Mouse (Mus musculus): Measurements from ENCODE around the gene Hoxd4. TPM values are rescaled to one million over a fixed set of nuclear protein-coding genes. Genes with fewer than 3 reads are reported as not detected.

The Hoxd4 gene
- polyA plus RNA-seq, 1 experiment from 2014 or later: not detected

DNA sequence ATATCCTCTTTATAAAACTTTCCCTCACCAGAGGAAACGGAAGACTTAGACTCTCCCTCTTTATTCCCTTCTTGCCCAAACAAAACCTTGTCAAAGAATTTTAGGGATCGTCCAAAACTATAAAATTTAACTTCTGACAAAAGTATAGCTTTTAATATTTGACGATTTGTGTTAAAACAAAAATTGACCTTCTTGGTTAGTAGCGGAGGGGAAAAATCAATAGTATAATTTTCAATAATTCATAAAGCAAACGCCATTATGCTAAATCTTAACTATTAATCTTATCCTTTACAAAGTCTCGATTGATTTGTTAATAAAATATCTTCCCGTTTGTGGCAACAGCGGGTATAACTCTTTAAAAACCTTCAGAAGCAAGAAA, 21.4 kb upstream of the Hoxd4 start:
- Histone ChIP-seq H3K4me1 (peaks cover 7% of the 10 kb centered on the region), H3K9me3 (no peaks in the 10 kb centered on the region), H3K36me3 (replicated peaks) (no peaks in the 10 kb centered on the region), H3K4me3 (no peak overlapping the region), H3K27ac (replicated peaks) (no peak overlapping the region), H3K27me3 (replicated peaks; ENCODE audit: low read depth, poor library complexity, severe bottlenecking) (peaks cover 100% of the 10 kb centered on the region)
- DNase-seq (ENCODE audit: low spot score): no peak
- 9% methylated on average over 8 of the region's 8 CpGs for WGBS

GRCm38 (mm10) chr2:74691022-74691951, 20.4 kb upstream of the Hoxd4 start, which contains the start of gene Hoxd10:
Gene Hoxd10 (plus strand): TSS chr2:74691924.
- Histone ChIP-seq H3K4me1 (peaks cover 7% of the 10 kb centered on the region), H3K27ac (replicated peaks) (no peak within 1 kb of the TSS), H3K36me3 (replicated peaks) (no peaks in the 10 kb centered on the region), H3K27me3 (replicated peaks; ENCODE audit: low read depth, poor library complexity, severe bottlenecking) (peaks cover 100% of the 10 kb centered on the region), H3K9me3 (no peaks in the 10 kb centered on the region), H3K4me3 (peak within 1 kb of the TSS; percentile 42)
- peak; percentile 88 for DNase-seq (ENCODE audit: low spot score)
- under 1% methylated on average over 56 of the region's 56 CpGs for WGBS

- Histone ChIP-seq H3K4me3 (0 out of 2 replicates have a peak overlapping the region, but pooled peaks have one; percentile 42), H3K9me3 (no peaks in the 10 kb centered on the region), H3K4me1 (peaks cover 7% of the 10 kb centered on the region), H3K36me3 (replicated peaks) (no peaks in the 10 kb centered on the region), H3K27ac (replicated peaks) (no peak overlapping the region), H3K27me3 (replicated peaks; ENCODE audit: low read depth, poor library complexity, severe bottlenecking) (peaks cover 100% of the 10 kb centered on the region)
- DNase-seq (ENCODE audit: low spot score): peak; percentile 44
- 3% methylated on average over 35 of the region's 35 CpGs for WGBS
Measured at GRCm38 (mm10) chr2:74691995-74692807, 19.5 kb upstream of the Hoxd4 start.

- H3K9me3 ChIP-seq: no peaks in the 10 kb centered on the region
- peaks cover 100% of the 10 kb centered on the region for H3K27me3 ChIP-seq (replicated peaks; ENCODE audit: low read depth, poor library complexity, severe bottlenecking)
- H3K4me3 ChIP-seq: no peak overlapping the region
- peaks cover 13% of the 10 kb centered on the region for H3K4me1 ChIP-seq
- no peak overlapping the region for H3K27ac ChIP-seq (replicated peaks)
- H3K36me3 ChIP-seq (replicated peaks): no peaks in the 10 kb centered on the region
- DNase-seq (ENCODE audit: low spot score): peak; percentile 53
- WGBS: under 1% methylated on average over 20 of the region's 20 CpGs
Measured at GRCm38 (mm10) chr2:74692808-74693431, 18.8 kb upstream of the Hoxd4 start.

DNA sequence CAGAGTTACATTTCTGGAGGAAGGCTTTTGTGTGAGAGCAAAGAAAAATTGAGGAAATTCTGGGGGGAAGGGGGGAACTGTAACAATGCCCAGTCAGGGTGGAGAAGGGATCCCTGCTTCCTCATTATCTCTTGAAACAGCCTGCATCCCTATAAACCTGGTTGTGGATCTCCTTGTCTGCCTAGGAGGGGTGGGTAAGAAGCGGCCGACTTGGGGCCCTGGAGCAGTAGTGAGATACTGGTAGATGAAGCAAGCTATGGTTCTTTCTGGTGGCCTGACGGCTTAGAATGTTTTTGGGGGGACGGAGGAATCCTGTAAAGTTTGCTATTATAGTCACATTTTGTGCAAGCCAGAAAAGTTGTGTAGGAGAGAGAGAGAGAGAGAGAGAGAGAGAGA, 18.3 kb upstream of the Hoxd4 start:
- Histone ChIP-seq H3K27me3 (replicated peaks; ENCODE audit: low read depth, poor library complexity, severe bottlenecking) (peaks cover 100% of the 10 kb centered on the region), H3K4me3 (no peak overlapping the region), H3K27ac (replicated peaks) (no peak overlapping the region), H3K9me3 (no peaks in the 10 kb centered on the region), H3K36me3 (replicated peaks) (no peaks in the 10 kb centered on the region), H3K4me1 (peaks cover 18% of the 10 kb centered on the region)
- DNase-seq (ENCODE audit: low spot score): peak; percentile 31
- WGBS: 3% methylated on average over 4 of the region's 4 CpGs

DNA sequence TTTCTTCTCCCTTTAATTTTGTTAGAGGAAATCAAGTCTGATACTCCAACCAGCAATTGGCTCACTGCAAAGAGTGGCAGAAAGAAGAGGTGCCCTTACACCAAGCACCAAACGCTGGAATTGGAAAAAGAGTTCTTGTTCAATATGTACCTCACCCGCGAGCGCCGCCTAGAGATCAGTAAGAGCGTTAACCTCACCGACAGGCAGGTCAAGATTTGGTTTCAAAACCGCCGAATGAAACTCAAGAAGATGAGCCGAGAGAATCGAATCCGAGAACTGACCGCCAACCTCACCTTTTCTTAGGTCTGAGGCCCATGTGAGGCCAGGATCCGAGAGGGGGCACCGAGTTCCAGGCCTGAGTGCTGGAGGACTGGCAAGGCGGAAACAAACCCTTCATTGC, 17.7 kb upstream of the Hoxd4 start:
- no peak overlapping the region for H3K4me3 ChIP-seq
- no peaks in the 10 kb centered on the region for H3K9me3 ChIP-seq
- H3K4me1 ChIP-seq: peaks cover 21% of the 10 kb centered on the region
- H3K27ac ChIP-seq (replicated peaks): no peak overlapping the region
- 2% methylated on average over 16 of the region's 16 CpGs for WGBS
- H3K27me3 ChIP-seq (replicated peaks; ENCODE audit: low read depth, poor library complexity, severe bottlenecking): peaks cover 100% of the 10 kb centered on the region
- no peaks in the 10 kb centered on the region for H3K36me3 ChIP-seq (replicated peaks)
- DNase-seq (ENCODE audit: low spot score): peak; percentile 69

GRCm38 (mm10) chr2:74695383-74695782, 16.3 kb upstream of the Hoxd4 start:
- peak; percentile 17 for DNase-seq (ENCODE audit: low spot score)

GRCm38 (mm10) chr2:74695813-74696430, 15.8 kb upstream of the Hoxd4 start:
- no peaks in the 10 kb centered on the region for H3K36me3 ChIP-seq (replicated peaks)
- DNase-seq (ENCODE audit: low spot score): peak; percentile 23
- peaks cover 21% of the 10 kb centered on the region for H3K4me1 ChIP-seq
- no peak overlapping the region for H3K27ac ChIP-seq (replicated peaks)
- H3K9me3 ChIP-seq: no peaks in the 10 kb centered on the region
- H3K4me3 ChIP-seq: no peak overlapping the region
- 4% methylated on average over 7 of the region's 7 CpGs for WGBS
- H3K27me3 ChIP-seq (replicated peaks; ENCODE audit: low read depth, poor library complexity, severe bottlenecking): peaks cover 100% of the 10 kb centered on the region

More at GRCm38 (mm10) chr2:74695383-74695782, 16.3 kb upstream of the Hoxd4 start:
- 3% methylated on average over 1 of the region's 1 CpGs for WGBS
- Histone ChIP-seq H3K9me3 (no peaks in the 10 kb centered on the region), H3K4me3 (no peak overlapping the region), H3K36me3 (replicated peaks) (no peaks in the 10 kb centered on the region), H3K27me3 (replicated peaks; ENCODE audit: low read depth, poor library complexity, severe bottlenecking) (peaks cover 100% of the 10 kb centered on the region), H3K4me1 (peaks cover 21% of the 10 kb centered on the region), H3K27ac (replicated peaks) (no peak overlapping the region)

DNA sequence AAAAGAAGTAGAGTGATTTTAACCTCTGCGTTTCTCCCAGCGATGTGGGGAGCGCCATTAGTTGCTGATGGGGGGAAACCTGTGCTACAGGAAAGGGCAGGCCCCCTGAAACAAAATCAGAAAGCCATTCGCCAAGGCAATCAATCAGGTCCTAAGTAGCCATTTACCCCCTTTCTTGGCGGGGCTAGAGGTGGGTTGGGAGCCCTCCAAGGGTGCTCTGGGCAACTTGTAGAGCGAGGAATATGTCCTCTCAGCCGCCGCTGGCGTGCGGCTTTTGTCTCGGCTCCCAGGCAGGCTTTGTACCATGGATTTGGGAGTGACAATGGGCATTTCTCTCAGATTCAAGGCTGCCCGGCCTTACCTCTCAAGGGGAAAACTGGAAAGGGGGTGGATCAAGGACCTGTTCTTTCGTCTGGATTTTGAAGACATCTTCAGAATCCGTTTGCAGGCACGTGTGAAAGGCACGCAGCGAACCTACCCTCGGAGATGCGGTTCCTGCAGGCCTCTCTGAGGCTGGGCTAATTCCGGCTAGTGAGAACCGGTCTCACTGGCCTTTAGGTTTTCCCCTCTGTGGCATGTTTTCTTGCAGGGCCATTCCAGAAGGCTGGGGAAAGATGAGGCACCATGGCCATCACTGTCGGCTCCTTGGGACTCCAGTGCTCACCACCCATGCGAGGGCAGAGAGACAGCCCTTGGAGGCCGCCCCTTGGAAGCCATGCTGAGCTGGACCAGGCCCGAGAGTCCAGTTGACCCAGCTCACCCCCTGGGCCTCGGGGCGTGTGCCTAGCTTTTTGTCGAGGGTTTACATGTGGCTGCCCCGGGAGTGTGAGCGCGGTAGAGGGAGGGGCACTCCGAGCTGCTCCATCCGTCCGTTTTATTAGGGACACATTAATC, 15.0 kb upstream of the Hoxd4 start:
- no peaks in the 10 kb centered on the region for H3K9me3 ChIP-seq
- peaks cover 16% of the 10 kb centered on the region for H3K4me1 ChIP-seq
- no peaks in the 10 kb centered on the region for H3K36me3 ChIP-seq (replicated peaks)
- peak; percentile 55 for DNase-seq (ENCODE audit: low spot score)
- WGBS: 1% methylated on average over 34 of the region's 34 CpGs
- no peak overlapping the region for H3K27ac ChIP-seq (replicated peaks)
- no peak overlapping the region for H3K4me3 ChIP-seq
- H3K27me3 ChIP-seq (replicated peaks; ENCODE audit: low read depth, poor library complexity, severe bottlenecking): peaks cover 100% of the 10 kb centered on the region

DNA sequence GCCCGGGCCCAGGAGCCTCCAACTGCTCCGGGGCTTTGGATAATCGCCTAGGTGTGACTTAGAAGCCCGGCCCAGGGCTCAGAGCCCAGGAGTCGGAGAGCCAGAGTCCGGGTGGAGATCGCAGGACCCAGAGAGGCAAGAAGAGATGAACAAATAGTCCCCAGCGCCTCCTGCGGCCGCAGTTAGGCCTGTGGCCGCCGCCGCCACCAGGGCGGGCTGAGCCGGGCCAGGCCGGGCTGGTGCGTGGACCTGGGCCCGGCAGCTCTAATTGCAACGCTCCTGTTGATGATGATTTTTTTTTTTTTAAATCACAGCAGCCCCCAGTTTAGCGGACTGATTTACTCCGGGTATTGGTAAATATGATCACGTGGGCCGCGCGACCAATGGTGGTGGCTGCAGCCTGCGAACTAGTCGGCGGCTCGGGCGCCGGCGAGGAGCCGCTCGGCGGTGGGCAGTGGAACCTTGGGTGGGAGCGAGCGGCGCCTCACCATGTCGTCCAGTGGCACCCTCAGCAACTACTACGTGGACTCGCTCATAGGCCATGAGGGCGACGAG, 14.1 kb upstream of the Hoxd4 start, which contains the start of gene Hoxd9:
Gene Hoxd9 (plus strand): TSS at position 161 of the 555 bp plus-strand sequence.
- H3K27ac ChIP-seq (replicated peaks): no peak within 1 kb of the TSS
- no peaks in the 10 kb centered on the region for H3K9me3 ChIP-seq
- no peaks in the 10 kb centered on the region for H3K36me3 ChIP-seq (replicated peaks)
- peaks cover 100% of the 10 kb centered on the region for H3K27me3 ChIP-seq (replicated peaks; ENCODE audit: low read depth, poor library complexity, severe bottlenecking)
- peaks cover 13% of the 10 kb centered on the region for H3K4me1 ChIP-seq
- peak within 1 kb of the TSS; percentile 47 for H3K4me3 ChIP-seq
- peak; percentile 80 for DNase-seq (ENCODE audit: low spot score)
- under 1% methylated on average over 43 of the region's 43 CpGs for WGBS

Measured in embryonic facial prominence, embryonic 10.5 days (tissue).